Comparison of ENCODE assay signal across 15 mouse cellular contexts in genomic region chr13:69433461-69434323, GRCm38 (mm10).
DNase-seq lines count a peak whose midpoint lies in the region; ATAC-seq and TF ChIP-seq lines count a peak whose summit lies in the region.
"Had no signal": no experiment of that assay in that cellular context is flagged by ENCODE, and none has a peak within 500 bp of the region (broad histone marks: within the 10 kb centered on the region; RNA-seq: fewer than 3 reads in every experiment).

No protein-coding gene starts in this region.

- DNase-seq in heart, adult 2 months = peak; percentile 40 to 41
- no peak for DNase-seq in limb, embryonic 10.5 days (ENCODE audit: low spot score)
- peak; percentile 52 for DNase-seq in lung, postnatal 25 days (ENCODE audit: low spot score)
- no peak for DNase-seq in forebrain, embryonic 11.5 days (ENCODE audit: low spot score)
- no peak for DNase-seq in ovary, postnatal 36 days (ENCODE audit: low spot score)
- DNase-seq: adrenal gland, adult 2 months; cerebellum, adult 9-10 months; gastrocnemius, postnatal 36 days; thymus, adult 18-20 months had no signal

- no peak overlapping the region for H3K4me2 ChIP-seq in heart, embryonic 11.5 days
- H3K4me2 ChIP-seq in intestine, embryonic 16.5 days (ENCODE audit: low read depth, low read length) = no peak overlapping the region
- H3K4me2 ChIP-seq in forebrain, embryonic 11.5 days (ENCODE audit: low read depth, low read length, severe bottlenecking) = no peak overlapping the region
- H3K4me2 ChIP-seq: liver, embryonic 12.5 days had no signal

- TF ChIP-seq EP300 in heart, adult 2 months (IDR thresholded peaks at IDR 0.05; ENCODE audit: insufficient read depth, low read depth, low read length) = no peak

- TF ChIP-seq POLR2A in heart, adult 2 months (IDR thresholded peaks at IDR 0.05; ENCODE audit: insufficient read depth, low read depth, low read length) = no peak

- no peaks in the 10 kb centered on the region for H3K4me1 ChIP-seq in heart, adult 2 months (ENCODE audit: control insufficient read depth, insufficient read depth, low read length)
- no peaks in the 10 kb centered on the region for H3K4me1 ChIP-seq in heart, embryonic 11.5 days (ENCODE audit: control insufficient read depth, insufficient read depth, low read length)
- H3K4me1 ChIP-seq in intestine, embryonic 16.5 days (ENCODE audit: control insufficient read depth, insufficient read depth, low read length) = no peaks in the 10 kb centered on the region
- peaks cover 25% of the 10 kb centered on the region for H3K4me1 ChIP-seq in limb, embryonic 10.5 days
- H3K4me1 ChIP-seq in forebrain, embryonic 11.5 days (replicated peaks; ENCODE audit: control insufficient read depth, insufficient read depth, low read length) = no peaks in the 10 kb centered on the region
- H3K4me1 ChIP-seq: liver, embryonic 12.5 days; megakaryocyte, embryonic 14.5 days had no signal

- H3K79me2 ChIP-seq in heart, adult 2 months (replicated peaks; ENCODE audit: control insufficient read depth, insufficient read depth, low read length) = no peaks in the 10 kb centered on the region

- ATAC-seq in heart, embryonic 11.5 days (replicated peaks; ENCODE audit: insufficient number of reproducible peaks, low FRiP score, low TSS enrichment) = no peak
- peak; percentile 60; the same call in 1 of the 2 replicates for ATAC-seq in intestine, embryonic 16.5 days
- ATAC-seq in inflammation-experienced regulatory T-cells, adult 6 months = no peak
- no peak for ATAC-seq in forebrain, embryonic 11.5 days (replicated peaks; ENCODE audit: low FRiP score)
- ATAC-seq: liver, embryonic 12.5 days had no signal

- H3K4me3 ChIP-seq in heart, adult 2 months = no peak overlapping the region
- H3K4me3 ChIP-seq in heart, embryonic 11.5 days (ENCODE audit: low read depth, low read length) = no peak overlapping the region
- H3K4me3 ChIP-seq in intestine, embryonic 16.5 days (ENCODE audit: low read length) = no peak overlapping the region
- no peak overlapping the region for H3K4me3 ChIP-seq in limb, embryonic 10.5 days
- no peak overlapping the region for H3K4me3 ChIP-seq in forebrain, embryonic 11.5 days (ENCODE audit: low read depth, low read length)
- H3K4me3 ChIP-seq: hindbrain, embryonic 10.5 days; liver, embryonic 12.5 days; megakaryocyte, embryonic 14.5 days had no signal

- no peaks in the 10 kb centered on the region for H3K27me3 ChIP-seq in heart, adult 2 months (ENCODE audit: control insufficient read depth, insufficient read depth, low read length)
- no peaks in the 10 kb centered on the region for H3K27me3 ChIP-seq in heart, embryonic 11.5 days (ENCODE audit: control insufficient read depth, insufficient read depth, low read length)
- no peaks in the 10 kb centered on the region for H3K27me3 ChIP-seq in intestine, embryonic 16.5 days (replicated peaks; ENCODE audit: control insufficient read depth, insufficient read depth, low read length)
- no peaks in the 10 kb centered on the region for H3K27me3 ChIP-seq in limb, embryonic 10.5 days (ENCODE audit: low read depth, poor library complexity, severe bottlenecking)
- H3K27me3 ChIP-seq in forebrain, embryonic 11.5 days (ENCODE audit: control insufficient read depth, insufficient read depth, low read length) = no peaks in the 10 kb centered on the region
- H3K27me3 ChIP-seq: liver, embryonic 12.5 days; megakaryocyte, embryonic 14.5 days had no signal

- no peak overlapping the region; the same call in 1 of the 2 replicates for H3K27ac ChIP-seq in heart, adult 2 months
- no peak overlapping the region for H3K27ac ChIP-seq in heart, embryonic 11.5 days (ENCODE audit: low read depth, low read length)
- H3K27ac ChIP-seq in intestine, embryonic 16.5 days (ENCODE audit: low read length) = peak overlapping the region; percentile 51; the same call in 1 of the 2 replicates
- peak overlapping the region; percentile 34; the same call in 1 of the 2 replicates for H3K27ac ChIP-seq in limb, embryonic 10.5 days
- no peak overlapping the region for H3K27ac ChIP-seq in forebrain, embryonic 11.5 days (ENCODE audit: low read depth, low read length)
- H3K27ac ChIP-seq: hindbrain, embryonic 10.5 days; liver, embryonic 12.5 days had no signal

- no peaks in the 10 kb centered on the region for H3K9me3 ChIP-seq in heart, embryonic 11.5 days (replicated peaks; ENCODE audit: control insufficient read depth, low read length)
- H3K9me3 ChIP-seq in intestine, embryonic 16.5 days (ENCODE audit: control insufficient read depth, low read length) = no peaks in the 10 kb centered on the region
- H3K9me3 ChIP-seq in limb, embryonic 10.5 days (replicated peaks) = no peaks in the 10 kb centered on the region
- H3K9me3 ChIP-seq in forebrain, embryonic 11.5 days (ENCODE audit: control insufficient read depth, low read length) = no peaks in the 10 kb centered on the region
- H3K9me3 ChIP-seq: hindbrain, embryonic 10.5 days had no signal

- intact Hi-C loops in heart, adult 2 months (cut with DNase I) = no loop called here

- no peaks in the 10 kb centered on the region for H3K36me3 ChIP-seq in heart, adult 2 months (ENCODE audit: control insufficient read depth, insufficient read depth, low read length)
- H3K36me3 ChIP-seq in heart, embryonic 11.5 days (ENCODE audit: control insufficient read depth, insufficient read depth, low read length) = no peaks in the 10 kb centered on the region
- H3K36me3 ChIP-seq in intestine, embryonic 16.5 days (ENCODE audit: control insufficient read depth, insufficient read depth, low read length) = no peaks in the 10 kb centered on the region
- H3K36me3 ChIP-seq in limb, embryonic 10.5 days = no peaks in the 10 kb centered on the region
- H3K36me3 ChIP-seq in forebrain, embryonic 11.5 days (ENCODE audit: control insufficient read depth, insufficient read depth, low read length) = no peaks in the 10 kb centered on the region
- H3K36me3 ChIP-seq: hindbrain, embryonic 10.5 days; liver, embryonic 12.5 days had no signal

- no peak overlapping the region for H3K9ac ChIP-seq in heart, adult 2 months (ENCODE audit: low read depth, low read length)
- H3K9ac ChIP-seq in heart, embryonic 11.5 days (ENCODE audit: low read depth, low read length) = no peak overlapping the region
- no peak overlapping the region for H3K9ac ChIP-seq in intestine, embryonic 16.5 days (ENCODE audit: low read depth, low read length)
- H3K9ac ChIP-seq in forebrain, embryonic 11.5 days (ENCODE audit: low read length) = no peak overlapping the region
- H3K9ac ChIP-seq: liver, embryonic 12.5 days had no signal

- WGBS in heart, adult 2 months = 55% methylated on average over 8 of the region's 8 CpGs
- 72% methylated on average over 8 of the region's 8 CpGs for WGBS in heart, embryonic 11.5 days (ENCODE audit: insufficient replicate concordance)
- WGBS in intestine, embryonic 16.5 days = 51% methylated on average over 8 of the region's 8 CpGs
- WGBS in limb, embryonic 10.5 days = 75% methylated on average over 8 of the region's 8 CpGs
- WGBS in forebrain, embryonic 11.5 days = 93% methylated on average over 8 of the region's 8 CpGs

- TF ChIP-seq CTCF in heart, adult 2 months (IDR thresholded peaks at IDR 0.05) = no peak

Comparison
In these comparisons a context has a peak if more than half of its experiments do, and no peak if none do; other contexts are left out.
1. DNase-seq: peak in heart, adult 2 months (2 of 2) and lung, postnatal 25 days (single experiment); none in limb, embryonic 10.5 days (single experiment), forebrain, embryonic 11.5 days (single experiment) and ovary, postnatal 36 days (single experiment).
2. H3K27ac ChIP-seq: peak in intestine, embryonic 16.5 days (single experiment) and limb, embryonic 10.5 days (single experiment); none in heart, adult 2 months (single experiment), heart, embryonic 11.5 days (single experiment) and forebrain, embryonic 11.5 days (single experiment).